Mouse (Mus musculus): Measurements from ENCODE around the gene Bckdha. TPM values are rescaled to one million over a fixed set of nuclear protein-coding genes. Genes with fewer than 3 reads are reported as not detected.
A peak's percentile ranks its signal among the peaks of the same experiment; 100 is the strongest.

Gene Bckdha
- 273 and 293 TPM in 2 replicates for total RNA-seq (2014; rRNA removed)
- 521 and 573 TPM in 2 replicates for polyA plus RNA-seq (2012; rRNA removed)

DNA sequence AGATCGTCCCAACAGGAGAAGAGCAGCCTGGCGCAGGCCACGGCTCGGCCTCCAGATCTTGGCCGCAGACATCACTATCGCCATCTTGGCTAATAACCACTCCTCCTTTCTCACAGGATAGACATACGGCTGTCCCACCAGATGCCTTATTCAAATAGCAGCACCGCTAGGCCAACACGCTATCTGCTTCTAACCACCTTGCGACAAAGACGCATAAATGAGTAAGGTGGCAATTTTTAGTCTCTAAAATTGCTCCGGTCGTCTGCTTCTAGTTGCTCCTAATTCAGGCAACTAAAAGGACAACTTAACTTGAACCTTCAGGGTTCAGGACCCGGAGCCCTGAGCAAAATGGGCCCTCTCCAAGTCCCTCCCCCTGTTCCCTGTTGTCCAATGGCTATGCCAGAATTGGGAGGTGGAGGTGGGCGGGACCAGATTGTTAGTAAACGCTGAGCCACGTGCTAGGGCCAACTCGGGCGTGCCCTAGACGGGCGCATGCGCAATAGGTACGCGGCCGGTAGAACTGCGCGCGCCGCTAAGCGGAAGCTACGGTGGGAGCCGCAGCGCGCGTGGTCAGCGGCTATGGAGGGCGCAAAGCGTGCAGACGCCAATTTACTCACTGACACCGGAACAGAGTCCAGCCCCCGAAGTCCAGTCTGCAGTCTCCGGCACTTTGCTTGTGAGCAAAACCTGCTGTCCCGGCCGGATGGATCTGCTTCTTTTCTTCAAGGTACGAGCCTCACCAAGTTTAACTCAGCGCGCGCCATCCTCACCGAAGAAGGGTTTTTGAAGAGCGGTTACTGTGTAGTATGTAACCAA, at the start of gene Bckdha, which contains the start of gene Exosc5:
Gene Bckdha, minus strand, starts transcription at position 325 of the 816 bp plus-strand sequence.
Gene Exosc5, plus strand, starts transcription at position 508 of the 816 bp plus-strand sequence.
- peak within 1 kb of the TSS; percentile 80 for H3K4me3 ChIP-seq (ENCODE audit: insufficient read depth, low read depth, low read length)
- peaks cover 11% of the 10 kb centered on the region for H3K4me1 ChIP-seq (ENCODE audit: control insufficient read depth, insufficient read depth, low read length)
- peak; percentile 97 for DNase-seq (ENCODE audit: extremely low read depth, low read depth, low spot score)
- WGBS, result under 1% methylated on average over 50 of the region's 50 CpGs
- H3K9ac ChIP-seq (ENCODE audit: low read depth, low read length), result peak within 1 kb of the TSS; percentile 84
- peaks cover 4% of the 10 kb centered on the region; the same call in 1 of the 2 replicates for H3K36me3 ChIP-seq (ENCODE audit: control insufficient read depth, insufficient read depth, low read length)
- no peaks in the 10 kb centered on the region for H3K27me3 ChIP-seq (ENCODE audit: control insufficient read depth, insufficient read depth, low read length)
- peak; percentile 90 for TF ChIP-seq POLR2A (IDR thresholded peaks at IDR 0.05; ENCODE audit: extremely low read depth, insufficient read depth, low read length)
- TF ChIP-seq CTCF (IDR thresholded peaks at IDR 0.05; ENCODE audit: low read depth, low read length), result no peak
- peak within 1 kb of the TSS; percentile 96 for H3K27ac ChIP-seq (replicated peaks; ENCODE audit: insufficient read depth, low read depth, low read length)
- H3K79me2 ChIP-seq (ENCODE audit: control insufficient read depth, insufficient read depth, low read length), result peaks cover 13% of the 10 kb centered on the region; the same call in 1 of the 2 replicates

DNA sequence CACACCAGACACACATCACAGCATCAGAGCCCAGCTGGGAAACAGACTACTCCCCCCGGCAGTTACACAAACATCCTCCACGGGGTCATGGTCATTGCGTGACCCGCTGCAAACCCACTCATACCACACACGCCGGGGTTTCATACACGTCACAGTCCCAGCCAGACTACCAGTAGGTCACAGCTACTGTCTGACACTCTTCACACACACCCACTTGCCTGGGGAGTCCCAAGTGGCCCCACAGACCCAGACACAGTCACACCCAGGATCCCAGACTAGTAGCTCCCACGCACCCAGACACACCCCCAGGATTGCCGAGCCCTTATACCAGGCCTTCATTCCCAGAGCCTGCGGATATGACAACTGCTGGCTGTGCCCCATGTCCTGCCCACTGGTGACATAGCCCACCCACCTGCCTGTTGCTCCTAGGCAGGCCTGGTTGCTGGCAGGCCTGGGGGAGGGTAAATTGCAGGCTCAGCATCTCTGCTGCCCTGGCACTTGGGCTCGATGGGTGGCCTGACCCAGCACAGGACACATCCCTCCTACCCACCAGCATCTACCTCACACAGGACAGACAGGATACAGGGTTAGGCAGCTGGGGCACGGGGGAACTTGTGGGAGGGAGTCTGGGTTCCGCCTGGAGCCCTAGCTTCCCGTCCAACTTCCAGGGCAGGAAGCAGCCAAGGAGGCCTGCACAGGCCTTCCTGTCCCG, 49.0 kb upstream of the Bckdha start:
- Histone ChIP-seq H3K27ac (replicated peaks; ENCODE audit: insufficient read depth, low read depth, low read length) (peak overlapping the region; percentile 71), H3K9ac (ENCODE audit: low read depth, low read length) (peak overlapping the region; percentile 16; the same call in 1 of the 2 replicates), H3K4me3 (ENCODE audit: insufficient read depth, low read depth, low read length) (peak overlapping the region; percentile 19; the same call in 1 of the 2 replicates), H3K4me1 (ENCODE audit: control insufficient read depth, insufficient read depth, low read length) (peaks cover 12% of the 10 kb centered on the region), H3K27me3 (ENCODE audit: control insufficient read depth, insufficient read depth, low read length) (no peaks in the 10 kb centered on the region), H3K36me3 (ENCODE audit: control insufficient read depth, insufficient read depth, low read length) (no peaks in the 10 kb centered on the region), H3K79me2 (ENCODE audit: control insufficient read depth, insufficient read depth, low read length) (no peaks in the 10 kb centered on the region)
- WGBS, result 56% methylated on average over 15 of the region's 15 CpGs
- TF ChIP-seq POLR2A (IDR thresholded peaks at IDR 0.05; ENCODE audit: extremely low read depth, insufficient read depth, low read length) (no peak), CTCF (IDR thresholded peaks at IDR 0.05; ENCODE audit: low read depth, low read length) (no peak)
- no peak for DNase-seq (ENCODE audit: extremely low read depth, low read depth, low spot score)

DNA sequence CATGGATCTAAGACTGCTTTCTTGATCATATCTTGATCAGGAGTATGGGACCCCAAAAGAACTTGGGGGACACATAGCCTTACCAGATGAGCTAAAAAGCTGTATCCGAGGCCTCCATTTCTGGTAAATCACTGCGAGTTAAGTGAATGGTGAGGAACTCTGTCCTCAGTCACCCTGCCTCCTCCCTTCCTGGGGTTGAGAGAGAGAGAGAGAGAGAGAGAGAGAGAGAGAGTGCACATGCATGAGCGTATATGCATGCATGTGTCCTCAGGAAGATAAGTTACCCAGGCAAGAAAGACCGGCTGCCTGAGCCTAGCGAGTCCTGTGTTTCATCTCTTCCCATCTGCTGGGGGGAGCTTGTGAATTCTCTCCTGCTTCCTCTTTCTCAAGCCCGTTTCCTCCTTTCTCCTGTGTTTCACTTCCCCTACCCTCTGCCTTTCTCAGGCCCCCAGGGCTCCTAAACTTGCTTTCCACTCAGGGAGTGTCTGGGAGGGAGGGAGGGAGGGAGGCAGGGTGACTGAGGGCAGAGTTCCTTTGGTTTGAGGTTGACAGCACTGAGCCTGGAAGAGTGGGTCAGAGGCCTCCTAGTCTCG, 47.9 kb upstream of the Bckdha start:
- TF ChIP-seq CTCF (IDR thresholded peaks at IDR 0.05; ENCODE audit: low read depth, low read length) (no peak), POLR2A (IDR thresholded peaks at IDR 0.05; ENCODE audit: extremely low read depth, insufficient read depth, low read length) (no peak)
- no peak overlapping the region for H3K4me3 ChIP-seq (ENCODE audit: insufficient read depth, low read depth, low read length)
- no peaks in the 10 kb centered on the region for H3K36me3 ChIP-seq (ENCODE audit: control insufficient read depth, insufficient read depth, low read length)
- no peak overlapping the region for H3K9ac ChIP-seq (ENCODE audit: low read depth, low read length)
- H3K79me2 ChIP-seq (ENCODE audit: control insufficient read depth, insufficient read depth, low read length), result no peaks in the 10 kb centered on the region
- peak overlapping the region; percentile 71 for H3K27ac ChIP-seq (replicated peaks; ENCODE audit: insufficient read depth, low read depth, low read length)
- peak; percentile 45 for DNase-seq (ENCODE audit: extremely low read depth, low read depth, low spot score)
- no peaks in the 10 kb centered on the region for H3K27me3 ChIP-seq (ENCODE audit: control insufficient read depth, insufficient read depth, low read length)
- WGBS, result 80% methylated on average over 7 of the region's 7 CpGs
- H3K4me1 ChIP-seq (ENCODE audit: control insufficient read depth, insufficient read depth, low read length), result peaks cover 12% of the 10 kb centered on the region

DNA sequence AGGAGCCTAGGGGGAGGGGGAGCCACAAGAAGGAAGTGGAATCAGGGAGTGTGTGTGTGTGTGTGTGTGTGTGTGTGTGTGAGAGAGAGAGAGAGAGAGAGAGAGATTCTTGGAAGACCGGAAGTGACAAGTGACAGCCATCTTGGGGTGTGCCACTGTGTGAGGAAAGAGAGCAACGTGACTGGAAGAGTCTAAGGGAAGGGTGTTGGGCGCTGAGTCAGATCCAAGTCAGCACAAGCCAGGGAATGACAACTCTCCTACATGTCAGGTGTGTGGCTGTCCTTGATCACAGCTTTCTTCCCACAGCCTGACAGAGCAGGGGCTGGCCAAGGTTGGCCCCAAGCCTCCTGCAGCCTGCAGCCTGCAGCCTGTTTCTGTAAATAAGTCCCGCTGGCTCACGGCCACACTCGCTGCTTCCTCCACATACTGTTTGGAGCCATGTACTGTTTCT, 47.0 kb upstream of the Bckdha start:
- DNase-seq (ENCODE audit: extremely low read depth, low read depth, low spot score), result no peak
- 72% methylated on average over 6 of the region's 6 CpGs for WGBS
- H3K36me3 ChIP-seq (ENCODE audit: control insufficient read depth, insufficient read depth, low read length), result no peaks in the 10 kb centered on the region
- H3K27me3 ChIP-seq (ENCODE audit: control insufficient read depth, insufficient read depth, low read length), result no peaks in the 10 kb centered on the region
- H3K27ac ChIP-seq (replicated peaks; ENCODE audit: insufficient read depth, low read depth, low read length), result peak overlapping the region; percentile 60
- peaks cover 12% of the 10 kb centered on the region for H3K4me1 ChIP-seq (ENCODE audit: control insufficient read depth, insufficient read depth, low read length)
- TF ChIP-seq CTCF (IDR thresholded peaks at IDR 0.05; ENCODE audit: low read depth, low read length) (no peak), POLR2A (IDR thresholded peaks at IDR 0.05; ENCODE audit: extremely low read depth, insufficient read depth, low read length) (no peak)
- no peak overlapping the region for H3K9ac ChIP-seq (ENCODE audit: low read depth, low read length)
- no peak overlapping the region for H3K4me3 ChIP-seq (ENCODE audit: insufficient read depth, low read depth, low read length)
- no peaks in the 10 kb centered on the region for H3K79me2 ChIP-seq (ENCODE audit: control insufficient read depth, insufficient read depth, low read length)

DNA sequence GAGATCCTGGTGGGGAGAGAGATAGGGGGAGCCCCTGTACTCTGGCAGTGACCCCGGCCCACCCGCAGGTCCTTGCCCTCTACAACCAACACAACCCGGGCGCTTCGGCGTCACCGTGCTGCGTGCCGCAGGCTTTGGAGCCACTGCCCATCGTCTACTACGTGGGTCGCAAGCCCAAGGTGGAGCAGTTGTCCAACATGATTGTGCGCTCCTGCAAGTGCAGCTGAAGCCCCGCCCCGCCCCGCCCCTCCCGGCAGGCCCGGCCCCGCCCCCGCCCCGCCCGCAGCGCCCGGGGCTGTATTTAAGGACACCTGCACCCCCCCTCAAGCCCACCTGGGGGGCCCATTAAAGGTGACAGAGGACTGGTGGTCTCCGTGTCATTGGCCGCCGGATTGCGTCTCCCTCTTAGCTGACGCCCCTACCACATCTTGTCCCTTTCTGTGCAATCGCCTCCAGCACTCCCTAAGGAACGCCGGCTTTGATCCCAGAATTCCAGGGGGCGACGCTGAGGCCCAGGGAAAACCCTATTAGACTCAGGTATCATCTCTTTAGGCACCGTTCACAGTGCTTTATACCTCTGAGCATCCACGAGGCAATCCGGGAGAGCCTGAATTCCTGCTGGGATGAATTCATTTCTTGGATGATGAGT, 46.1 kb upstream of the Bckdha start:
- no peak for DNase-seq (ENCODE audit: extremely low read depth, low read depth, low spot score)
- TF ChIP-seq CTCF (IDR thresholded peaks at IDR 0.05; ENCODE audit: low read depth, low read length) (no peak), POLR2A (IDR thresholded peaks at IDR 0.05; ENCODE audit: extremely low read depth, insufficient read depth, low read length) (no peak)
- 26% methylated on average over 30 of the region's 37 CpGs for WGBS

More for the DNA sequence above, 46.1 kb upstream of the Bckdha start:
- no peak overlapping the region for H3K27ac ChIP-seq (replicated peaks; ENCODE audit: insufficient read depth, low read depth, low read length)
- no peaks in the 10 kb centered on the region for H3K36me3 ChIP-seq (ENCODE audit: control insufficient read depth, insufficient read depth, low read length)
- peak overlapping the region; percentile 30; the same call in 1 of the 2 replicates for H3K4me3 ChIP-seq (ENCODE audit: insufficient read depth, low read depth, low read length)
- H3K79me2 ChIP-seq (ENCODE audit: control insufficient read depth, insufficient read depth, low read length), result no peaks in the 10 kb centered on the region
- H3K9ac ChIP-seq (ENCODE audit: low read depth, low read length), result 0 out of 2 replicates have a peak overlapping the region, but pooled peaks have one; percentile 25
- H3K4me1 ChIP-seq (ENCODE audit: control insufficient read depth, insufficient read depth, low read length), result peaks cover 12% of the 10 kb centered on the region
- H3K27me3 ChIP-seq (ENCODE audit: control insufficient read depth, insufficient read depth, low read length), result no peaks in the 10 kb centered on the region

Measured in liver, adult 2 months (tissue).